Mouse (Mus musculus) large intestine, adult 2 months (tissue): ENCODE measurements around the gene Cyp2ab1. TPM values are rescaled to one million over a fixed set of nuclear protein-coding genes. Genes with fewer than 3 reads are reported as not detected.
A peak's percentile ranks its signal among the peaks of the same experiment; 100 is the strongest.
"Not testable (repeated sequence)": the region's sequence is repeated elsewhere in the genome, so short reads cannot be mapped to it uniquely, and the experiment has no call there.

Experiments
- DNase-seq: peaks from one replicate; pipeline ENCODE4 v3.0.0-alpha.2; 2012; ENCODE audit warnings: low read depth, low spot score
- WGBS: fragments of 180-500 bp; shearing (Covaris S2); methylation state at CpG from one replicate; pipeline ENCODE4 v1.1.7; 2018; 5-methylcytosine and 5-hydroxymethylcytosine counted together
- polyA plus RNA-seq: library from polyadenylated mRNA; depleted of rRNA; stranded (reverse); fragments of >200 nt; gene quantifications from 2 replicates; pipeline ENCODE4 v1.2.3, GENCODE M21; 2012; rRNA removed

The Cyp2ab1 gene
- 0.12 and 0.38 TPM in 2 replicates for polyA plus RNA-seq

DNA sequence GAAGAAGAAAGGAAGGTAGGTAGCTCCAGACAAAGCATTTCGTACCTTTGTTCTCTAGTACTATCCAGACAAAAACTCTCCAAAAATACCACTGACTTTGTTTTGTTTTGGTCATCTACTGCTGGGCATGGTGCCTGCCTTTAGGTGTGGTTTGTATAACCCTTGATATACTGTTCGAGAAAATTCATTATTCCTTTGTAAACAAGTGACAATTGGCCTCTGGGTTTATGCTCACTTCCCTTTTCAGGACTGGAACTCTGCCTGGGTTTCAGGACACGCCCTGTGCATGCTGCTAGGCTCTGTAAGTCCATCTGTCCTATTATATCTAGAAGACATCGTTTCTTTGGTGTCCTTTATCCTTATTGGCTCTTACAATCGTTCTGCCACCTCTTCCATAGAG lies at the start of gene Cyp2ab1:
TSS of gene Cyp2ab1 (minus strand) at position 119 of the 400 bp plus-strand sequence.
- peak; percentile 45 for DNase-seq
- 17% methylated on average over 5 of the region's 5 CpGs for WGBS

DNA sequence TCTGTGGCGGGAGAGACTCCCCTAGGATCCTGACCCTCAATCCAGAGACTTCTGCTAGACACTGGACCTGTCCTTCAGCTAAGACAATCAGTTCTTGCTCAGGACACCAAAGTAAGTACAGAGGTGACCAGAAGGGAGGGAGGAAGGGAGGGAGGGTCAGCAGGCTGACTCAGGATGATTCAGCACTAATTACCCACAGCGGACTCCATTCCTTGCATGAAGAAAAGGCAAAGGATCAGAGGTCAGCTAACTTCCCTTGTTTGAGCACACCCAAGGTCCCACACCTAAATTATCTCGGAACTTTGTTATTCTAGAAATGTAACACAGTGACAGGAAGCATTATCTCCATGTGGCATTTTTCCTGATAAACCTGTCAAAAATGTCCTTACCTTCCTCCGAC lies 46.5 kb upstream of the Cyp2ab1 start:
- DNase-seq = peak; percentile 43
- WGBS = 57% methylated on average over 4 of the region's 4 CpGs

DNA sequence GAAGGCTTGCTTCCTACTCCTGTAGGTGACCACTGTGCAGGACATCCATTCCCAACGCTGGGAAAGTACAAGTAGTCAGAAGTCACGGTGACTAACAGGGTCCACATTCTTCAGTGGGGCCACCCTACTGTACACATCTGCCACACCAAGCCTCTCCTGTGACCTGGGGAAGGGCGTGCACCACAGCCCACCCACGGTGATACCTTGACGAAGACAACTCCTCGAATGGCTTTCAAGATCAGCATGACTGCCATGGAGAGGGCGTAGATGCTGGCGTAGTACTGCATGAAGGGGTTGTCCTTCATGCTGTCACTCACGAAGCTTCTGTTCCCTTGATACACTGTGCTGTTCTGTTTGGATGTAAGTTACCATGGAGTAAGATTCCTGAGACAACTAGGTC lies 43.0 kb upstream of the Cyp2ab1 start:
- no peak for DNase-seq
- 87% methylated on average over 9 of the region's 9 CpGs for WGBS

DNA sequence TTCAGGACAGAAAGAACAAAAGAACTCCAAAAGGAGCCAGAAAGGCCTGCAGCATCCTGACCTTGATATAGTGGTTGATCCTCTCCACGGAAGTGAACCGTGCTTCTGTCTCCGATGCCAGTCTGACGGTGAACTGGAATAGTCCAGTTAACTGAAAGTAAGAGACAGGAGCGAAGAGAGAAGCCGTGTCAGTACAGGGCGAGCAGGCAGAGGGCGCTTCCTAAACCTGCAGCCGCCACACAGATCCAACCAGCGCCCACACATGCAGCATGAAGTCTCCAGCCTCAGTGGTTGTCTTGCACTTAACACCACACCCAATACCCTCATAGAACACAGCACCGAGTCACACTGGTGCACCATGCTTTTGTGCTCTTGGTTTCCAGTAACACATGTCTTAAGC lies 36.9 kb upstream of the Cyp2ab1 start:
- no peak for DNase-seq
- 92% methylated on average over 11 of the region's 11 CpGs for WGBS

DNA sequence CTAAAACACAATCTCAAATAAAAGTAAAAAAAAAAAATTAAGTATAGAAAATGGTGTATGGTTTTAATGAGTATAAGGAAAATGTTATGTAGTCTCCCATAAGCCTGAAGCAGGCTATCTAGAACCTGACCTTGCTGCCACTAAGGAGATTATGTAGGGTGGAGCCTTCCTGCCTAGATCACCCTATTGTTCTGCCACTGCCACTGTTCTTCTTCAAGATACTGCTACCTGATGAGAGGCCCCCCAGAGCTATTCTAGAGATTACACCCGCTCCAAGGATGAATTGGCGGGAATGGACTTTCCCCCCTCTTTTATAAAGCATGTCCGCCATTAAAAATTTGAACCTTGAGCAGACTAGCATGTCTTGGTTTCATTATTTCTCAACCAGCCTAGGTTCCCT lies 36.3 kb upstream of the Cyp2ab1 start:
- 90% methylated on average over 3 of the region's 3 CpGs for WGBS

DNA sequence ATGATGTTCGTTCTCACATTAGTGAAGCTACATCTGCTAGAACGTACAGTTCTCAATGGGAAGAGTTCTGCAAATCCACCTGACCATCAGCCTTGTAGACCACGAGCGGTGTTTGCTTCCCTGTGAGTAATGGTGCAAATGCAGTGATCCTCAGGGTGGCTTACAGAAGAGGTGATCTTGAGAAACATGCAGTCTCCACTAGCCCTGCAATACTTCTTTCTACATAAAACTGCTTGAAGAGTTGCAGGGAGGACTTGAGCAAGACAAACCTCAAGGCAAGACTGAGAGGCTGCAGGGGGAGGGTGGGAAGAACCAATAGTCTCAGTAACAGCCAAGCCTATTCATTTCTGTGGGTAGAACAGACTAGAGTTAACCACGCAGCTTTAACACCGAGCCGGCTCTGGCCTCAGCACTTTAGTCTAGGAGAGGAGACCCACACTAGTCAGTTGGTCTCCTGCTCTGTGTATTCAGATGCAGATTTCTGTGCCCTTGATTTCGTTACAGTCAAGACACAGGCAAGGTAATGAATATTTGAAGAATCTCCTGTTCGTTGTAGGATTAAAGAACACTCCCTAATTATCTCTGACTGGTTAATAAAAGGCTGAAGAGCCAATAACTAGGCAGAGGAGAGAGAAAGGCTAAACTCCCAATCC lies 34.6 kb upstream of the Cyp2ab1 start:
- 89% methylated on average over 9 of the region's 9 CpGs for WGBS
- no peak for DNase-seq

More for the DNA sequence above, 36.3 kb upstream of the Cyp2ab1 start:
- not testable (repeated sequence) for DNase-seq

DNA sequence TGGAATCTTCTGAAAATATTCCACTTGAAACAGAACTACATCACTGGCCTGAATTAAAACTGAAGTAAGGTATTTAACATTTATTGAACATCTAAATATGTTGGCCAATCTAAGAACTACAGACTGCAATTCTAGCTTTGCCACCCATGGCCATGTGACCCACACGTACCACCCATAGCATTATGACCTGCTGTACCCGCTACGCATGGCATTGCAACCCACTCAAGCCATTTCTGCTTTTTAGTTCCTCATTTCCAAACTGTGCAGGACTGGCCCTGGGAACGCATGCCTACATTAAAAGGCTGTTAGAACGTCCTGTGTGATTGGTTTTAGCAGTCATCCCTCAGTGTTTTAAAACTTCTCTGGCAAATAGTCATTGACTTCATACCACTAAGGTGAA lies 32.6 kb upstream of the Cyp2ab1 start:
- no peak for DNase-seq
- 94% methylated on average over 5 of the region's 5 CpGs for WGBS

DNA sequence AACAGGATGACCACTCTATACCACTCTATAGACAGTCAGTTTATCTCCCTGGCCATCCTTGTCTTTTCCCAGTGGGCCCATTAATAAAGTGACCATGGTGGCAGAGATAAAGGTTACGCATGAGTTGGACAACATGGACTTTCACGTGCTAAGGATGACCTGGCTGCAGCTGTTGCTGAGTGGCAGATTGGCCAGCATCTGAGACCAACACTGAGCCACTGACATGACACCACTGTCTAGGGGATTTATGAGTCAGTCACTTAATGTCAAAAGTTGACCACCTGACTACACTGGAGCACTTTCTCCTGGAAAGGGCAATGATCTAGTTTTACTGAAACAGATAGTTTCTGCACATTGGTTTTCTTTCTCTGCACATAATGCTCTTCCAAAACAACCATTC lies 29.6 kb upstream of the Cyp2ab1 start:
- WGBS = 90% methylated on average over 2 of the region's 2 CpGs
- no peak for DNase-seq

DNA sequence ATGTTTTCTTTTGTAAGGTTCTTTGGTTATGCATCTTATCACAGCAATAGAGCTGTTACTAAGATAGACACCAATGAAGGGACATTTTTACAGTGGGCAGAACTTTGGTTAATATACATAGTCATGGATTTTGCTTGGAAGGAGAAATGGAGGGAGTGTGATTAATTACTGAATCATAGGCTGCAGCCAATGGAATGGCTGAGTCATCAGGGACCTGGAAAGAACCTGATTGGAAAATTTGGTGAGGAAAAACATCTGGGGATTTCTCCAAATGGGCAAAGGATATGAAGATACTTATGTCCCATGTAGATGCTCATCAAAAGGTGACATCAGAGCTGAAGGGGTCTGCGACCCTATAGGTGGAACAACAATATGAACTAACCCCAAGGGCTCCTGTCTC lies 28.8 kb upstream of the Cyp2ab1 start:
- 97% methylated on average over 1 of the region's 1 CpGs for WGBS
- DNase-seq = no peak

DNA sequence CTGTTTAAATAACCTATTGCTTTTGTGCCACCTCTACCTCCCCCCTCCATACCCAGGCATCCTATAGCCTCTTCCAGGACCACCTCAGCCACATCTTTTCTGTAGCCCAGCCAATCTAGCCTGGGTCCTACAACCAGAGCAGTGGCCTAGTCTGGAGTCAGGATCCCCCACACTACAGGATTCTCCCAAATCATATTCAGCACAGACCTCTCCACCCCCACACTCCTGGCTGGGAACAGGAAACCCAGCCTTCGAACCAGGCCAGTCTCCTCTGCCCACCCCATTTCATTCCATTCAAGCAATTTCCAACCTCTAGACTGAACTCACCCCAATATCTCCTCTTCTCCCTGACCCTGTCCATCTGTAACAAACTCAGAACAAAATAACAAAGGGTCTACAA lies 20.3 kb upstream of the Cyp2ab1 start:
- no peak for DNase-seq
- WGBS = 78% methylated on average over 1 of the region's 1 CpGs

DNA sequence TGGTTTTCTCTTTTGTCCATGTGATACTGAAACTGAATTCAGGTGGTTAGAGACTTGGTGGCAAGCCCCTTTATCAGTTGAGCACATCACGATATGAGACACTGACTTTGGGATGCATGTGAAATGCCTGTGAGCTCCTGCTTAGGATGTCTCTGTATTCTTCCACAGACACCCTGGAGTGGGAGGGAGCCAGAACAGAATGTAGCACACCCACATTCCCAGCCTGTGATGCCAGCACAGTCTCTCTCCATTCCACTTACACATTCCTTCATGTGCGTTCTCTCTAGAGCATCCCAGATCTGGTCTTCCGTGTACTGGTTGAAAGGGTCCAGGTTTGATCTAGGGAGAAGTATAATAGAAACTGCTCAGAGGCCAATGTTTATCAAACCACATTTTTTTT lies 13.4 kb upstream of the Cyp2ab1 start:
- 96% methylated on average over 3 of the region's 3 CpGs for WGBS
- no peak for DNase-seq

DNA sequence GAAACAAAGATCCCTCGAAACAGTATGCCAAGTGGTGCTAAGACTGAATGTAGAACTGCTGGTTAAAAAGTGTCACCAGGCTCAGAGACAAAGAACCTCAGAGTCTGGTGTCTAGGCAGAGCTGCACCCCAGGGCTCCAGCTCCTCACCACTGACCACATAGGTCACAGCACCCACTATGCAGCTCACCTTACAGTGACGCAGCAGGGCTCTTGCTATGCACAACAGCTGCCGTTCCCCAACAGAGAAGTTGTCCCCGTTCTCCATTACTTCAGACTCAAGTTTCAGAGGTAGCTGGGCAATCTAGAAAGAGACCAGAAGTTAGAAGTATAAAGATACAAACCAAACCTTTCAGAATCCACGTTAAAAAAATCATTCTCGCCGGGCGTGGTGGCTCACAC lies 9.7 kb upstream of the Cyp2ab1 start:
- DNase-seq = no peak
- 91% methylated on average over 8 of the region's 8 CpGs for WGBS

DNA sequence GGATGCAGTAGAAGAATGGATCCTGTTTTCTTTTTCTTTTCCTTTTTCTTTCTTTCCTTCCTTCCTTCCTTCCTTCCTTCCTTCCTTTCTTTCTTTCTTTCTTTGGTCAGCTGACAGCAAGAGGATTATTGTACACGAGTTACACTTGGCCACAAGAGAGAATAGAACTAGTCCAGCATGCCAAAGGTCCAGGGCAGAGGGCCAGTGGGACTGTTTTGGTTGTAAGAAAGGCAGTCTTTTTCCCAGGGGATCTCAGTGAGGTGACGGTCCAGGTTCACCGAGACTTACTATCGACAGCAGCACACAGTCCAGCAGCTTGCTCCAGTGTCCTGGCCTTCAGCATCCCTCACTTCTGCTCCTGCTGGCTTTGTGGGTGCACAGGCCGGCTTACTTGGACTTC lies 3.1 kb upstream of the Cyp2ab1 start:
- DNase-seq = no peak

DNA sequence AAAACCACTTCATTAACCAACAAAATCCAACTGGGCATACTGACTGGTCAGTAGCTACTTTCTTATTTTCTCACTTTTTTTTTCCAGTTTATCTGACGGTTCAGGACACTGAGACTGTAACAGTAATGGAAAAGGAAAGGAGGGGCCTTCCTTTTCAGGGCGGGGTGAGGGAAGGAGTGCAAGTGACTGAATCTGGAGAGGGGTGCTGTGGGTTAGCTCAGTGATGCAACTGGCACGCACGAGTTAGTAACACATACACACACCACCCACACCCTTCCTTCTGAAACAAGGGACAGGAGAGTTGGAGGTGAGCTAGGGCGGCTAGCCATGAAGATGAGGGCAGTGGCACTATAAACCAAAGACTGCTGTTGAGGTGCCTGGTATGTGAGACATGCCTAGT lies 1.3 kb downstream of the Cyp2ab1 start:
- WGBS = 72% methylated on average over 5 of the region's 5 CpGs
- no peak for DNase-seq

More for the DNA sequence above, 3.1 kb upstream of the Cyp2ab1 start:
- 87% methylated on average over 5 of the region's 5 CpGs for WGBS

DNA sequence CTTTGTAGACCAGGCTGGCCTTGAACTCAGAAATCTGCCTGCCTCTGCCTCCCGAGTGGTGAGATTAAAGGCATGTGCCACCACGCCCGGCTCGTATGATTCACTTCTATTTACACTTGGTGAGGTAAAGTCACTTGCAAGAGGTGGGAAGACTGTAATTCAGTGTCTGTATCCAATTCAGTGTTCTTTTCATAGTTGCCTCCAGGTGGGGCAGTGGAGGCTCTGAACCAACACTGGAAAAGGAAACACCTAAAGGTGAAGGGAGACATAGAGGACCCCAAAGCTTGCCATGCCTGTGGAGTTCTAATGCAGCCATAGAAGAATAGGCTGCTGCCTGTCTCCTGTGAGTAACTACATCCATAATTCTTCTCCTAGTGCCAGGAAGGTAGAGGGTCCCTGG lies 2.9 kb downstream of the Cyp2ab1 start:
- DNase-seq = no peak
- WGBS = 32% methylated on average over 4 of the region's 4 CpGs

DNA sequence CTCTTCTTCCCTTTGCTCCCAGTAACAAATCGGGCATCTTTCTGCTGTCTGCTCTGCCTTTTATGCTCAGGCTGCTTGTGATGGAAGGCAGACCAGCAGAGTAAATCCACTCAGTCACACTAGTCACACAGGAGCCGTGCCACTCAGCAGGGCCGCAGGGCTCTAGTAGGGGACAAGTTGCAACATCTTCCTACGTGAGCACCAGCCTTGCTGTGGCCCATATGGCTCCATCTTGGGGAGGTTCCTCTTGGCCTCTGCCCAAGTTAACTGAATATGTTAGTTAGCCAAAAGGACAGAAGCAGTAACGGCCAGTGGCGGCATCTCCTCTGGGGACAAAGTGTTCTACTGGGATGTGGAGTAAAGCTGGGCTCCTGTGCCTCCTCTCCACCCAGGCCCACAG lies 8.4 kb downstream of the Cyp2ab1 start:
- DNase-seq = no peak
- WGBS = 77% methylated on average over 6 of the region's 6 CpGs

DNA sequence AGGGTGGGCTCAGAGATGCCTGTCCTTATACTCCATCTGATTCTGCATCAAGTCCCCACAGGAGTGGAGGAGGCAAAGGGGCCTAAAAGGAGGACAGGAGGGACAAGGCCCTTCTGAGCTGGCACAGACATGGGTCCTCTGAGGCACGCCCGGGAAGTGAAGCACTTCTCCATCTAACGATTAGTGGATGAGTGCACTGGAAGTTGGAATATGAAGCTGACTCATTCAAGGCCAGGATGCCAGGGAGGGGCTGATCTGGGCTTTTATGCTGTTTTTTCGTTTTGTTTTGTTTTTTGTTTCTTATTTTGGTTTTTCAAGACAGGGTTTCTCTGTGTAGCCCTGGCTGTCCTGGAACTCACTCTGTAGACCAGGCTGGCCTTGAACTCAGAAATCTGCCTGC lies 9.9 kb downstream of the Cyp2ab1 start:
- 72% methylated on average over 4 of the region's 4 CpGs for WGBS
- DNase-seq = no peak

DNA sequence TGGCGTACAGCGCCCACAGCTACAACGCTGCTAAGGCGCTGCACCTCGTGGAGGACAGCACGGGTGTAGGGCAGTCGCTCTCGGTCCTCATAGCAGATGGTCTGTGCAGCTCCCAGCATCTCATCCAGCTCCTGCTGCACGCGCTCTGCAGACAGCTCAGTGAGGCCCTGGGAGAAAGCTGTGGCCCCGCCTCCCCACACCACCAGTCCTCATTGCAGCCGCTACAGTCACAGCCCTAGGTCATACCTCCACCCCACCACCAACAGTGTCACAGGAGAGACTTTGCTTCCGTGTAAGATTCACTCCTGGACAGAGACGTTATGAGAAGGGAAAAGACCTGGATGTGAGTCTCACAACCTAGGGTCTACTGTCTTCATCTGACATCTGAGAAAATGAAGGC lies 12.9 kb downstream of the Cyp2ab1 start:
- no peak for DNase-seq
- WGBS = 59% methylated on average over 14 of the region's 14 CpGs

DNA sequence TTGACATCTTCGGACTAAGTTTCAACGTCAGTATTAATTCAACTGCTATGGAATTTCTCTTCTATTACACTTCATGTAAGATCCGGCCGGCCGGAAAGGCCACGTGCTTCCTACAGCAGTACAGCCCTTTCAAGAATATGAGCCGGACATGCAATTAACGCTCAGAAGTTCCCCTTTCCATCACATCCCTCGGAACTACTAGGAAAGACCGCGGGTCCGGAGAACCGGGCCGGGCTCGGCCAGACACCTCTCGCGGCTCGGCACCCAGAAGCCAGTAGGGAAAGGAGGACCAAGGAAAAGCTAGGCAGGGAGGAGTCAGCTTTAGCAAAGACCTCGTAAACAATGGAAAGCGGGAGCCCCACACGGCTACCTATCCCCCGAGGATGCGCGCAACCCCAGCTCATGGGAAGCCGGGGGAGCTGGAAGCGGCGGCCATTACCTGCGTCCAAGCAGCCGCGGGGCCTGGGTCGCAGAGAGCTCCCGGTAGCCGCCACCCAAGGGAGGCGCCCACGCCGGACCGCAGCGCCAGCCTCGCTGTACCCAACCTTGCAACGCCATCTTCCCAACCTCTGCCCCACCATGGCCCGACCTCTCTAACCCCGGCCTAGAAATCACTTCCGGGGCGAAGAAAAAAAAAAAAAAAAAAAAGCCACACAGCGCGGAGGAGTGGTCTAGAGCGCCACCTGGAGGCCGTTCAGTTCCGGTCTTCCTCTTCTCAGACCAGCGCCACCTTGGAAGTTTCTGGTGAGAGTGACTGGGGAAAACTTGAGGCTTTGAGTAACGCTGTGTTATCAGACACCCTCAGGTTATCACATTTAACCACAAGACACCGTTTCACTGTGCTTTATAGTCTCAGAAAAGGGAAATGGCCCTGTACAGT lies 23.2 kb downstream of the Cyp2ab1 start, which contains the start of gene Parl:
TSS of gene Parl (minus strand) at position 618 of the 880 bp plus-strand sequence.
- peak; percentile 92 for DNase-seq
- under 1% methylated on average over 52 of the region's 52 CpGs for WGBS

DNA sequence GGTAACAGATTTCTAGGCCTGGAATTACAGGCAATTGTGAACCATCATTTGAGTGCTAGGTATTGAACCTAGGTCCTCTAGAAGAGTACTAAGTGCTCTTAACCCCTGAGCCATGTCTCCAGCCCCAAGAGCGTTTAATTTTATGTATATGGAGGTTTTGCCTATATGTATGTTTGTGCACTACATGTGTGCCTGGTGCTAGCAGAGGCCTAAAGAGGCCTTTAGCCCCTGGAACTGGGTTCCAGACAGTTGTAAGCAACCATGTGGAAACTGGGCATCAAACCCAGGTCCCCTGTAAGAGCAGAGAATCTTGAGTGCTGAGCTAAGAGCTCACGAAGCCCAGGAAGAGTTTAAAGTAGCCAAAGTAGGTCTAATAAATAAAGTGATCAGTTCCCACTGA lies 25.1 kb downstream of the Cyp2ab1 start:
- WGBS = 88% methylated on average over 2 of the region's 2 CpGs

DNA sequence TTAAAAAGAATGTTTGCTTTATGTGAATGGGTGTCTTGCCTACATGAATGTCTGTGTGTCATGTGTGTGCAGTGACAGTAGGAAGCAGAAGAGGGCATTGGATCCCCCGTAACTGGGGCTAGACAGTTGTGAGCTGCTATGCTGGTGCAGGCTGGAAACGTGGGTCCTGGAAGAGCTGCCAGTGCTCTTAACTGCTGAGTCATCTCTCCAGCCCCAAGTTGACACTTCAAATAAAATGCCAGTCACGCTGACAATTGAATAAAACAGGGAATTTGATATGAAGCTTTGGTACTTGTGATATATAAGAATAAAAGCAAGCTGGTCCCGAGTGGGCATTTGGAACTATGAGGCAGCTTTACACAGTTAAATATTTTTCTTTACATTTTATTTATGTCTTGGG lies 45.0 kb downstream of the Cyp2ab1 start:
- 74% methylated on average over 4 of the region's 4 CpGs for WGBS

More for the DNA sequence above, 25.1 kb downstream of the Cyp2ab1 start:
- DNase-seq = no peak

More for the DNA sequence above, 45.0 kb downstream of the Cyp2ab1 start:
- DNase-seq = no peak
